Mouse (Mus musculus): ENCODE results near the gene Zfp46.
A peak's percentile ranks its signal among the peaks of the same experiment; 100 is the strongest.

Gene Zfp46

DNA sequence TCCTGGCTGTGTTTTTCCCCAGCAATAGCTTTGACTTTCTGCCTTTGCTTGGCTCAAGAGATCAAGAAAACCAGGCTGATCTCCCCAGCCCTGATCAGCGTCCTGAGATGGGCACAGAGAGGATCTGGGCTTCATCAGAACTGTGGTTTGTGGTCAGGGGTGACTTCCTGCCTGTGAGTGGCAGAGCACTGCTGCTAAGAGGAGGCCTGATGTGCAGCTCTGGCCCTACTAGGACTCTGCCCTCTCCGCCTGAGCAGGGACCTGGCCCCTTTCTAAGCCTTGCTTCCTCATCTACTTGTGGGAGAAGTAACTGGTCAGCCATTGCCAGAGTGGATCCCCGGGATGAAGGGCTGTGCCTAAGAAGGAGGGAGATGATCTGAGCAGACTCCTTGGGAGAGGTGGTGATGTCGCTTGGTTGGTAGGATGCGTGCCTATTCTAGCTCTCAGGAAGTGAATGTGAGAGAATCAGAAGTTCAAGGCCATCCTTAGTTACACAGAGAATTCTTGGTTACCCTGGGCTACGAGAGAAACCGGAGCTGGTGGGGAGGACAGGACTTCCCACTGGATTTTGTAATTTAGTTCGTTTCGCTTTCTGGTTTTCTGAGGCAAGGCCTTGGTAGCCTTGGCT lies 17.7 kb upstream of the Zfp46 start:
- no peak for DNase-seq (ENCODE audit: inconsistent ontology term)

DNA sequence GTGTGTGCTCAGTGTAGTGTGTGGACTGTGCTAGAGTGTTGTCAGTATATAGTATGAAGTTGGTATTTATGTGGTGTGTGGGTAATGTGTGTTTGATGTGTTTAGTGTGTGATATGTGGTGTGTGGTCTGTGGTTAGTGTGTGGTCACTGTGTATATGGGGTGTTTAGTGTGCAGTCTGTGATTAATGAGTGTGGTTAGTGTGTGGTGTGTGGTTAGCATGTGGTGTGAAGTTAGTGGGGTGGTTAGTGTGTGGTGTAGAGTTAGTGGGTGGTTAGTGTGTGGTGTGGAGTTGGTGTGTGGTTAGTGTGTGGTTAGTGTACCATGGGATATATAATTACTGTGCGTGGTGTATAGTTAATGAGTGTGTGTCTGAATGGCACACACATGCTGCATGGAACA lies 15.6 kb upstream of the Zfp46 start:
- DNase-seq (ENCODE audit: inconsistent ontology term): no peak

DNA sequence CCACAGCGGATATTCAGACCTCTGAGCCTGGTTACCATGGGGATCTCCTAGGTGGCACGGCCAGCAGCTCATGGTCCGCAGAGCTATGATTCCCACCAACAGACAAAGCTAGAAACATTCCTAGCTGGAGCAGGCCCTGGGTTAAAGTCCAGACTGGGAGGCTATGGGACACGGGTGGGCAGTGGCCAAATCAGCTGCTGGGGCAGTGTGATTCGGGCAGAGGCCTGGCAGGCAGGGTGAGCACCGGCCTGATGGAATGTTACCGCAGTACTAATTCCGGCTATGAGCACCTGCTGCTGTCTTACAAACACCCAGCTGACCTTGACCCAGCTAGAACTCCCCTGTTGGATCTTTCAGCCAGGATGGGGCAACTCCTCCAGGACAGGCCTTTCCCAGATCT lies 13.8 kb upstream of the Zfp46 start:
- no peak for DNase-seq (ENCODE audit: inconsistent ontology term)

DNA sequence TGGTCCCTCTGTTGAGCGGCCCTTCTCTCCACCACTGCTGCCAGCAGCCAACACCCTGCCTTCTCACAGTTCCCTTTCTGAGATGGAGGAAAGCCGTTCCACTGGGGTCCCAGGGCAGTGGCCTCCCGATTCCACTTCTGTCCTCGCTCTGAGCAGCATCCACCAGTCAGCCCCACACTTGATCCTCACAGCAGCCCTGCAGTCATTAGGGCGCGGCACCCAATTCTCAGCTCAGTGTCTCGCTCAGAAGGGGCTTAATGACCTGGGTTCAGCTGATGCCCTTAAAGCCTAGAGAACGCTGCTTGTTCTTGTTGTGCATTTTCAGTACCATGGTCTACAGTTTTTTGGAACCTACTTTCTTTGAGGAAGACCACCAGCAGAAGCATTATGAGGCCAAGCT lies 3.4 kb upstream of the Zfp46 start:
- no peak for DNase-seq (ENCODE audit: inconsistent ontology term)

DNA sequence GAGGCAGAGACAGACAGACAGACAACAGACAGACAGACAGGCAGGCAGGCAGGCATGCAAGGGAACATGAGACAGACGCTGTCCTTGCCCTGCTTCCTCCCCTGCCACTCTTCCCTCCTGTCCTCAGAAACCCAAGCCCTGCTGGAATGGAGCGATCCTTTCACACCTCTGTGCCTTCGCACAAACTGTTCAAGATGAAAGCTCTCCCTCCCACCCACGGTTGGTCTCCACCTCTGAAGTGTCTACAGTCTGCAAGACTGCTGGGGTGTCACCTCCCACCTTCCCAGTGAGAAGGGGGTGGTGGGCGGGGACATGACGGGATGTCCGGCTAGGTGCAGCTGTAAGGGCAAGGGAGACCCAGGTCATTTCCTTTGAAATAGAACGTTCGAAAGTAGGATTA lies 2.9 kb upstream of the Zfp46 start:
- no peak for DNase-seq (ENCODE audit: inconsistent ontology term)

DNA sequence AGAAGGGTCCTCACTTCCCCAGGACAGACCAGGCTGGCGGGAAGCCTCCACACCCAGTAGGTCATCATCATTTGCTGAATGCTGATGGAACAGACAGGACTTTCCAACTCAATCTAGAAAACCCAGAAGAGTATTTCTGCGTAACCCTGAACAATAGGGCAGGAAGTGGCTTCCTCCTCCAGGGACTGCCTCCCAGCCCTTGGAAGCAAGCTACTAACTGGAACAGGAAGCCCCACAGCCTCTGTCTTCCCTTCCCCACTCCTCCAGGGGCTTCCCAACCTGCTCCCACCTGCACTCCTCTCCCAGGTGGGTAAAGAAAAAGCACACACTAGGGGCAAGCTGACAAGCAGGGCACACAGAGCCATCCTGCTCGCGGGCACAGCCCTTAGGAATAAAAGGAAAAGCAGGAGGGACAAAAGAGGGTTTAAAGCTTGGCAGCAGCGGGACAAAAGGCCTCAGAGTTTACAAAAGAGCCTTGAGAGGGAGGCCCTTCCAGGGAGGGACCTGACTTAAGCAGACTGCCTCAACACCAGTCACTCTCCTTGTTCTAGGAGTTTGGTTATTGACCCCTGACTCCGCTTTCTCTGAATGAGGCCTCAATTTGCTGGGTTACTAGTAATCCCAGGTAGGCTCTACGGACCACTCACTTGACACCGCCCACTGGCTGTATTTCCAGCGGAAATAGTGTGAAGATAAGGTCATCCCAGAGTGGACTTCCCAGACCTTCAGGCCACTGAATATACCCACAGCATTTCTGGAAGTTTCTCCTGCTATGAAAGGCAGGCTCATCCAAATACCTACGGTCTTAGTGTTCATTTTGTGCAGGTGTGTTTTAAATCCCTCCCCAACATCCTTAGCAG lies 1.6 kb upstream of the Zfp46 start:
- DNase-seq (ENCODE audit: inconsistent ontology term): peak; percentile 19

DNA sequence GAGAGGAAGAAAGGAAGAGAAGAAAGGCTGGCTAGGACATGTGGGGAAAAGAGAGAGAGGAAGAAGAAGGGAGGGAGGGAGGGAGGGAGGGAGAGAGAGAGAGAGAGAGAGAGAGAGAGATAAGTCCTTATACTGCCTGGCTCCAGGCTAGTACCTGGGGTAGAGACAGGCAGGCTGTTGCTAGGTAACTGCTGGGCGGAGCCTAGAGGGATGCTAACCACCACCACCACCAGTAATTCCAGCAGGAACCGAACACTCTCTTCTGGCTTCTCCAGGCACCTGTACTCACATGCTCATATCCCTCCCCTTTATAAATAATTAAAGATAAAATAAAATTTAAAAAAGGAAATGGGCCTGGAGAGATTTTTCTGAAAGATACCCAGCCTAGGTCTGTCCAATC lies 700 bp upstream of the Zfp46 start:
- no peak for DNase-seq (ENCODE audit: inconsistent ontology term)

DNA sequence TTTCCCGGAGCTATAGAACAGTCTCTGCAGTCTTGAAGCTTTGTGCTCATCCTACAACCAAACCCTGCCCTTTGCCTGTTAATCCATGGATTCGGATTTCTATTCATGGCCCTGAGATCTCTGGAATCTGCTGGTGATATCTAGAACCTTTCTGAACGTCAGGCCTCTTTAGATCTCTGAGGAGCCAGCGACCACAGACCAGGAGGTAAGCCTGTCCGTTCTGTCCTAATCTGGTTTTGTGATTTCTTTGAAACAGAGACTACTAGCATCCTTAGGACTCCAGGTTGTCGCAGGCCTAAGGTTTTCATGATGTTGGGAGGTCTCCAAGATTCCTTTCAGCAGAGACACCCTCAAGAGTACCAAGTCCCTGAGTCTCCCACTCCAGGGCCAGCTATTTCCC lies 408 bp downstream of the Zfp46 start:
- no peak for DNase-seq (ENCODE audit: inconsistent ontology term)

DNA sequence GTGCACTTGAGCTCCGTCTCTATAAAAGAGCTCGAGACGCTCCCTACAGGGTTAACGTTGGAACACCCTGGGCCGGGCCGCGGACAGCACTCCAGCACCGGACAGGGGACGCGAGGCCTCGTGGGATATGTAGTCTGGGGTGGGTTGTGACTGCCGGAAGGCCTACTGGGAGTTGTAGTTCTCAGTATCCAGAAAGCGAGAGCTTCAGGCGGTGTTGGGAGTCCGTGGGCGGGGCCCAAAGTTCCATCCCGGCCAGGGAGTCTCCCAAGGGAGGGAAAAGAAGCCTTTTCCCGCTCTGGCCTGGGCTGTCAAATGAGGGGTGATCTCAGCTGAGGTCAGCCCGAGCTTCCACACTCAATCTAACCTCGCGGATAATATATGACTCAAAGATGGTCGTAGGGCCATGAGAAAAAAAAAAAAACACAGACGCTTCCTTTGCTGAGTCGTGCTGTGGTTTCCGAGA lies 896 bp downstream of the Zfp46 start:
- DNase-seq (ENCODE audit: inconsistent ontology term): peak; percentile 97

DNA sequence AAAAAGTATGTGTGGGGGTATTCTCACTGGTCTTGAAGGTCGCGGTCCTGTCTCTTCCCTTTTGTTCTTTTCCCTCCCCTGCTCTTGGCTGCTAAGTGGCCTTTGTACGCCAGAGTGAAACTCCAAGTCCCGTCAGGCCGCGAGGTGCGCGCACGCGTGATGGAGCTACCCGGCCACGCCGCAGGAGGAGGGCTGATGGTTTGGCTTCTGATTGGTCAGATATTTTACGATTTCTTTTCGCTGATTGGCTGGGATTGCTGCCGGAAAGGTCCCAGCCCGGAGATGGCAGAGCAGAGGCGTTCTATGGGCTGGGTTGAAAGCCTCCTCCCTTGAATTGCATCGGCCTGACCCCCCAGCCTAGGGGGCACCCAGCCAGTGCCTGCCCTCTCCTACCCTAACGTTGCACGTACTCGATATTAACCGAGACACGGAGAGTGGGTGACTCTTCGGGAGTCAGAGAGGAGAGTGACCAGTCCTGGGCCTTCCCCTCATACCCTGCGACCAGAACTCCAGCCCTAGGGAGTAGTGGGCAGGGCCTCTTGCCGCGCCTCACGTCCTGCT lies 1.4 kb downstream of the Zfp46 start:
- peak; percentile 98 for DNase-seq (ENCODE audit: inconsistent ontology term)

DNA sequence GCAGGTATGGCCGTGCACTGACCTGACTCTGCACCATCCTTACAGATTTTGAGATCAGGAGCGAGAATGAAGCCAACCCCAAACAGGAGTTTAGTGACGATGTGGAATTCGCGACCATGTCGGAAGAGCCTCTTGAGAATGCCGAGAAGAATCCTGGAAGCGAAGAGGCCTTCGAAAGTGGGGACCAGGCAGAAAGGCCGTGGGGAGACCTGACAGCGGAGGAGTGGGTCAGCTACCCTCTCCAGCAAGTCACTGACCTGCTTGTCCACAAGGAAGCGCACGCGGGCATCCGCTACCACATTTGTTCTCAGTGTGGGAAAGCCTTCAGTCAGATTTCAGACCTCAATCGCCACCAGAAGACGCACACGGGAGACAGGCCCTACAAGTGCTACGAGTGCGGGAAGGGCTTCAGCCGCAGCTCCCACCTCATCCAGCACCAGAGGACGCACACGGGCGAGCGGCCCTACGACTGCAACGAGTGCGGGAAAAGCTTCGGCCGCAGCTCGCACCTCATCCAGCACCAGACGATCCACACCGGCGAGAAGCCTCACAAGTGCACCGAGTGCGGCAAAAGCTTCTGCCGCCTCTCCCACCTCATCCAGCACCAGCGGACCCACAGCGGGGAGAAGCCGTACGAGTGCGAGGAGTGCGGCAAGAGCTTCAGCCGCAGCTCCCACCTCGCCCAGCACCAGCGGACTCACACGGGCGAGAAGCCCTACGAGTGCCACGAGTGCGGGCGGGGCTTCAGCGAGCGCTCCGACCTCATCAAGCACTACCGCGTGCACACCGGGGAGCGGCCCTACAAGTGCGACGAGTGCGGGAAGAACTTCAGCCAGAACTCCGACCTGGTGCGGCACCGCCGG lies 5.7 kb downstream of the Zfp46 start:
- DNase-seq (ENCODE audit: inconsistent ontology term): no peak

DNA sequence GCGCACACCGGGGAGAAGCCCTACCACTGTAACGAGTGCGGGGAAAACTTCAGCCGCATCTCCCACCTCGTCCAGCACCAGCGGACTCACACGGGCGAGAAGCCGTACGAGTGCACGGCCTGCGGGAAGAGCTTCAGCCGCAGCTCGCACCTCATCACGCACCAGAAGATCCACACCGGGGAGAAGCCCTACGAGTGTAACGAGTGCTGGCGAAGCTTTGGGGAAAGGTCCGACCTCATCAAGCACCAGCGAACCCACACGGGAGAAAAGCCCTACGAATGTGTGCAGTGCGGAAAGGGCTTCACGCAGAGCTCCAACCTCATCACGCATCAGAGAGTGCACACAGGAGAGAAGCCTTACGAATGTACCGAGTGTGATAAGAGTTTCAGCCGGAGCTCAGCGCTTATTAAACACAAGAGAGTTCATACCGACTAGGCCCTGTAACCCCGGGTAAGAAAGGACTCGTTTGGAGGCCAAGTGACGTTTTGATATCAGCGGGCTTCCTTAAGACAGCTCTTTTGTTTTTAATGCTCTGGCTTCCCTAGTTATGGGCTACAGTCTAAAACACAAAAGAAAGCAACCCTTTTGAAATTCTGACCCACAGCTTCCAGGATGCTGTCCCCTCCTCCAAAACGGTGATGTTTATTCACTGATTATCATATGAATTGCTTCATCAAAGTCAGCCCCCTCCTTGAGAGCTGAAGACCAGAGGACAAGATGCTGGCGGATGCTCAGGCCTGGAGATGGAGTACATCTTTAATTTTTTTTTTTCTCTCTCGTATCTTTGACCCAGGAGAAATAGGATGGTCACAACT lies 6.5 kb downstream of the Zfp46 start:
- no peak for DNase-seq (ENCODE audit: inconsistent ontology term)

DNA sequence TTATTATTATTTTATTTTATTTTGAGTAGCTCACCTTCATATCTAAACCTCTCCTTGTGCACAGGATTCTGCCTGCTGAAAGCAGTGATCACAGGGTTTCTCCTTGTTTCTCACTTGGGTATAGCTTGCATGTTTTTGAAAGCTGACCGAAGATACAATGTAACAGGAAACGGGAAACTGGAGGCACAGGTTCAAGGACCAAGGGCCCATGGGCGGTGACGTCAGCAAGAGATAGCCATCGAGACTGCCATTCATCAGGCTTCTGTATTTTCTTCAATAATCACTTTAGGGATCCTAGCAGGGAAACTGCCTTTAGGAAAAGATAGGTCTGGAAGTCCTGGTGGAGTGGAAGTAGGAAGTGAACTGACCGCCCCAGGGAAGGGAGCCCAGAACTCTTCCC lies 7.2 kb downstream of the Zfp46 start:
- DNase-seq (ENCODE audit: inconsistent ontology term): no peak

DNA sequence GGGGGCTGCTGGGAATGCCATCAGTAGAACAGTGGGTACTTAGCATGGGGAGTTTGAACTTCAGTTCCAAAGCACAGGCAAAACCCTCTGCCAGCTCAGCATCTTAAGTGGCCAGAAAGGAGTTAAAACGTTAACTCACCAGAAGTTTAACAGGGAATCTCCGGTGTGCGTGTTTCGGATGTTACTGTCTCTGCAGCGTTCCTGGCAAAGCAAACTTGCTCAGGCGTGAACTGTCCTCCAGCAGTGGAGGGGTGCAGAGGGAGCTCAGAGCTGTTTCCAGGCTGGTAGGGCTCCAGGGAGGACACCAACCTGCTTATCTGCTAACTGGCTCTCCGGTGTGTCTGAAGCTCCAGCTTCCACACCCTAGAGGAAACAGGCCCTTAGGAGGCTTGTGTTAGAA lies 11.5 kb downstream of the Zfp46 start:
- no peak for DNase-seq (ENCODE audit: inconsistent ontology term)

DNA sequence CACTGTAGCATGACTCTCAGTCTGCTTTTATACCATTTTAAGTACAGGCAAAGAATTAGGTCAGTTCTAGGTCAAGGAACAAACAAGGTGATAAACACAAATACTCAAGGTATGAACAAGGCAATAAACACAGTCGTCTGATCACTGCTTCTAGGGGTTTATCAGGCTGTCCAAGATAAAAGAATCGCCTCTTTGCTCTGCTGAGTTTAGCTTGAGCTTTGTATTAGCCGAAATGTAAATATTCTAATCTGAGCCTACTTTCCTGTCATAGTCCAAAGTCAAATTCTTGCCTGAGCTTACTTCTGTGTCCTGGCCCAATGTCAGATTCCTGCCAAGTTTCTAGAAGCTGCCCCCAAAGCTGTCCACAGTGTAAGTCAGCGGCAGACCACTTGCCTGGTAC lies 18.0 kb downstream of the Zfp46 start:
- DNase-seq (ENCODE audit: inconsistent ontology term): no peak

DNA sequence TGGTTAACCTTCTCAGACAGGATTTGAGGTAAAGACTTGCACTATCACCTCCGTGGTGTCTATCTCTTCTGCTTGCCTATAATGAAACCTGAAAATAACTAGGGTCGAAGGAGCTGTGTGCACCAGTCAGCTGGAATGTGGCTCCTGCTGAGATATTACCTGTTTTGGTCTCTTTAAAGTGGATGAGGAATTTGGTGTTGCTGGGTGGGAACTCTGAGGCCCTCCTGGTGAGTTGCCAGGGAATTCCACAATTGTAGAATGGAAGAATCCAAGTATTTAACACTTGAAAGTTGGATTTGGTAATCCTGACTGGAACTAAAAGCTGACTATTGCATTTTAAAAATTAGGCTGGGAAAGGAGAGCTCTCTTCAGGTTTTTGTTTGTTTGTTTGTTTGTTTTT lies 19.7 kb downstream of the Zfp46 start:
- DNase-seq (ENCODE audit: inconsistent ontology term): no peak

DNA sequence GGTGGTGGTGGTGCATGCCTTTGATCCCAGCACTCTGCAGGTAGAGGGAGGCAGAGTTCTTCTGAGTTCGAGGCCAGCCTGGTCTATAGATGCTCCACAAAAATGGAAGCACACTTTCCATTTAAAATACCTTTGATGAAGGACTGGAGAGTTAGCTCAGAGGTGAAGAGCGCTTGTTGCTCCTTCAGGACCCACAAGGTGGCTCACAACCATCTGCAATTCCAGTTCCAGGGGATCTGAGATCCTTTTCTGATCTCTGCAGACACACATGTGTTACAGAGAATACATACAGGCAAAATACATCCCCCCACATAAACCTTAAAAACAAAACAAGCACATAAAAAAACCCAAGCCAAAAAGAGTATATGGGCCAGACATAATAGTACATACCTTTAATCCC lies 23.9 kb downstream of the Zfp46 start:
- no peak for DNase-seq (ENCODE audit: inconsistent ontology term)

DNA sequence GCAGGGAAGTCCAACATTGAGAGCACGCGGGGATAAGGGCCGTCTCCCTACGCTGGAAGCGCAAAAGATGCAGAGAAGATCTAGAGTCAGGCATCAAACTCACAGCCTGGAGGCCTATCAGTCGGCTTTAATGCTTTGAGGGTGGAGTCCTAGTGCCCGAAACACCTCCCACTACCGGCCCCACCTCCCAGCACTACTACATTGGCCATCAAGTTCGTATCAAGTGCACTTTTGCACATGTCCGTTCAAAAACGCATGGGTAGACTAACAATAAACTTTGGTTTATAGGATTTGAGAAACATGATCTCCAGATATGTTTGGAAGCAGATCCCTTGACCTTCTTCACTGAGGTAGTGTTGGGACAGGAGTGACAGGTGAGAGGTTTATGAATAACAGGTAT lies 25.3 kb downstream of the Zfp46 start:
- DNase-seq (ENCODE audit: inconsistent ontology term): peak; percentile 71

DNA sequence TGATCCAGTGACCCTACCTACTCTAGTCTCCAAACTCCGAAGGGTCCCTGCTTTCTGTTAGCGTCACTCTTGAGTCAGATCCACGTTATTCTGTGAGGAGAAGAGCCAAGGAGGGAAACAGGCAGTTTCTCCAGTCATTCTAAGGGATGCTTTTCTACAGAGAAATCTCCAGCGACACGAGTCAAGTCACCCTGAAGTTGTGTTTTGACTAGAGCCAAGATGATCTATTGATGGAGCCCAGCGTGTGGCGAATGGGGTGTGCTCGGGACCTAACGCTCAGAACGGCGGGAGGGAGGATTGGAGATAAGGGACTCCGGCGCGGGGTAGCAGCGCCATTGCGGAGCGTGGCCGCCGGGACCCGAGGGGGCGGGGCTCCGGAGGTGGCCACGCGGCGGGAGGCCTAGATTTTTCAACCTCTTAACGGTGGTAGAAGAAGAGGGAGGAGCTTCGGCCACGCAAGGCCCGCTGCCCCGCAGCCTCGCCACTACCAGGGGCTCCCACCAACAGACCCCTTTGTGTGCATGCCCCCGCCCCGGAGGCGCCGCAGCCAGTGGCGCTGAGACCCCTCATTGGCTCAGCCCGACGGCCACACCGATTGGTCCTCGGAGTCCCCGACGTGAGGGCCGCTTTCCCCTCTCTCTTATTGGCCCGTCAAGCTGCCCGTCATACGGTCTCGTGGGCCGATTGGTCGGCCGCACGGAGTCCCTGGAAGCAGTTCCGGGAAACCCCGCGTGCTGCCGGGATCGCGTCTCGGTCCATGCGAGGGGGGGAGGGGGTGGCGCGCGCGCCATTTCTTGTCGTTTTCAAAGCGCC lies 26.0 kb downstream of the Zfp46 start, which contains the start of gene Hnrnpr:
Hnrnpr (plus strand) TSS at position 714 of the 813 bp plus-strand sequence.
- DNase-seq (ENCODE audit: inconsistent ontology term): peak; percentile 98

All from Muller cell, postnatal 12 days (primary cell).